Mouse (Mus musculus): ENCODE results near the gene Ror1. TPM values are rescaled to one million over a fixed set of nuclear protein-coding genes. Genes with fewer than 3 reads are reported as not detected.

Gene Ror1
- polyA plus RNA-seq, 1 experiment, result 8.9 TPM

DNA sequence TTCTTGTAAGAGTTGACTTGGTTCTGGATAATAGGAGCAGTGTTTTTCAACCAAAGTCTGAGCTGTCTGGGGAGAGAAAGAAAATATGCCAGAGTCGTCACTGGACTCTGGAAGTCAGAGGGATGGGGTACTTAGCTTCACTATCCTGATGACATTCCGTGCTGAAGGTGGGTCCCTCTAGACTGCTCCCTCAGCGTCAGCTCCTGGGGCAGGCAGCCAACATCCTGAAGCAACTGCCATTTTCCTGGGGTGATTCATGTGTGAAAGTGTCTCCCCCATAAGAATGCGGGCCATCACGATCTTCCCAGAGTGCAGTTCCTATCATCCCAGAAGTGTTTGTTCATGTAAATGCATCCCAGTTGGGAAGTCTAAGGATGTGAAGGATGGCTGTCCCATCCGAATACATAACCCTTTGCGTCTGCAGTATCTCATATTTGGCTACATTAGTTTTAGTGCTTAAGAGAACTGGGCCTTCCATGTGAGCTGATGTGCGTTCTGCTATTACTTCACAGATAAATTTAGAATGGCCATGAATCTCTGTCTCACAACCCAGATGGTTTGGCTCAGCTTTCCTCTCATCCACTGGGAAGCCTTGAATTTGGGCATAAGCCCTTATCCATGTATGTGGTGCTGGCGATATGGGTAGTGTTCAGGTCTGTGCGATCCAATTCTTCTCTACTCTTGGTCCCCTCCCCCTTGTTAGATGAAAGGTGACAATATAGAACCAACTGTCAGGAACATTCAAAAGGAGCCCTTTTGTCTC, 216.4 kb downstream of the Ror1 start:
- no peak for DNase-seq (ENCODE audit: low spot score)

DNA sequence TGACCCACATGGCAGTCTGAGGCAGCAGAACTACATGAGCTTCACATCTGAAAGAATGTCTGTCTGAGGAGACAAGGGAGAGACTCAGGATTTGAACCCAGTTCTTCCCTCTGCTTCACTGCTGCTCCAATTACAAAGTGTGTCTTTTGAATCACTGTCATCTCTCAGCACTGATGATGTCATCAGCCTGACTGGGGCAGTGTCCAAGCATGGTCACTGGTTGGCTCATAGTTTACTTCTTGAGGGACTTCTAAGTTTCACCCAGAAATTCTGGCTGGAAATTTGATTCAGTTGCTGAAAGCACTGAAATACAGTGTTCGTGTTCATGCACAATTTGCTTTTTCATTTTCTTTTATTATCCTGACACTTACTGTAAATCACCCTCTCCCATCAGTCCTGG, 219.5 kb downstream of the Ror1 start:
- DNase-seq (ENCODE audit: low spot score), result no peak

DNA sequence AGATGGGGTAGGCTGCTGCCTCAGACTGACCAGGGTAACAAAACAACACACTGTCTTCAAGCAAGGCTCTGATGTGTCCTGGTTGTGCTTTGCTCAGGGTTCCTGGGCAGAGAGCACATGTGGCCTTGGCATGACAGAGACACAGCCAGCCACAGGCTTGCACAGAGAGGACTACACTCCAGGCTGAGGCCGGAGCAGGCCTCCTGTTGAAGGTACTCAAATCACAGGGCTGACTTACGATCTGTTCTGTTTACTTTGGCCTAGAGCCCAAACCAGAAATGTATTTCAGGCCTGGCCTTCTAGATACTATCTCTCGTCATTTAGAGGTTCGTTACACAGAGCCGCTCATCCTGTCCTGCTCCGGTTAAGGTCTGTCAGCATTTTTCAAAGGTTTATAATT, 226.2 kb downstream of the Ror1 start:
- DNase-seq (ENCODE audit: low spot score), result no peak

DNA sequence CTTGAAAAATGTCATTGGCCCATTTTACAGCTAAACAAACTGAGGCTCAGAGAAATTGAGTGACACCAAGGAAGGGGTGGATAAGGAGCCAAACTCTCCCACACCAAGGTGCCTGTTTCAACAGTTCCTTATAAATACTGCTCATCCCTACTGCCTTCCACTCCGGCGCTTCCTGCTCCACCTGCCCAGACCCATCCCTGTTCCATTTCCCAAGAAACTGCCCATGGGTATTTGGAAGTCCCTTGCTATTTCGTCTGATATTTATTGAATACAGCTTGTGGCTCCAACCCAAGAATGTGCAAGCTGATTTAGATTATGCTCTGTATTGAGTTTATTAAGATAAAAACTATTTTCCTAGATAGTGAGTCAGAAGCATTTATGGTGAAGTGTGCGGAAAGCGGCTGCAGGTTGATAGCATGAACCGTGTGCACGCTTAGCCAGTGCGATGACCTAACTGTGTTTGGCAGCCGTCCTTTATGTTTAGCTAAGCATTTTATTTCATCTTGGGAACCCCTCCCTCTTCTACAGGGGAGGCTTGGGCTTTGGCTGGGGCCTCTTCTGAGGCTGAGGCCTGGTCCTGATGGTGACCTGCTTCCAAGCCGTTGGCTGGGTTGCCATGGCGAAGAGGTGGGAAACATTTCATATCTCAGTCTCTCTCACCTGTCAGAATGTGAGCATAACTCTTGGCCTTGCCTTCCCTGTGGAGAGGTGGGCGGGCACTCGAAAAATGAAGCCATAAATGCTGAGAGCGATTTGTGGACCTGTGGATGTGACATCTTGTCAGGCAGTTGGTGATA, 229.3 kb downstream of the Ror1 start:
- DNase-seq (ENCODE audit: low spot score), result no peak

DNA sequence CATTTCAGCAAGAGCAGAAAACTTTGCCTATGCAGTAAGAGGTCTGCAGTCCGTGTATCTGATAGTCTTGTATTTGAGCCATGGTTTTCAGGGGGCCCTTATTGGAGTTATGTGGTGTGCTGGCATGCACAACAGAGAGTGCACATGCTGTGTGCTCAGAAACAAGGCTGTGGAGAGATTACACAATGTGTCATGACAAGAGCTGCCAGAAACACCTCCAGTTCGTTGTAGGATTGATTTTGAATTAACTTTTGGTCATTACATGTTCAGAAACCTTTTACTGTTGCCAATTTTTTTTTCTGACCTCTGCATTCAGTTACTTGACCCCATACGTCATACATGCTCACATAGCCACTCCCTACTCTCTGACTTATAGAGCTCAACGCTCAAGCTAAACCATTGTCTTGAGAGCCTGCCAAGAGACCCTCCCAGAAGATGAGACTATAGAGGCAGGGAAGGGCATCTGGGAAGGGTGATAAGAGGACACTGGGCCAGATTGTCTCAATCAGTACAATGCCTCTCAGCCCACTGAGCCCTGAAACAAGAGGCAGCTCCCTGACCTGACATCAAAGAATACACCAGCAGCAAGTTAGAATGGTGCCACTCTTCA, 232.9 kb downstream of the Ror1 start:
- DNase-seq (ENCODE audit: low spot score), result no peak

DNA sequence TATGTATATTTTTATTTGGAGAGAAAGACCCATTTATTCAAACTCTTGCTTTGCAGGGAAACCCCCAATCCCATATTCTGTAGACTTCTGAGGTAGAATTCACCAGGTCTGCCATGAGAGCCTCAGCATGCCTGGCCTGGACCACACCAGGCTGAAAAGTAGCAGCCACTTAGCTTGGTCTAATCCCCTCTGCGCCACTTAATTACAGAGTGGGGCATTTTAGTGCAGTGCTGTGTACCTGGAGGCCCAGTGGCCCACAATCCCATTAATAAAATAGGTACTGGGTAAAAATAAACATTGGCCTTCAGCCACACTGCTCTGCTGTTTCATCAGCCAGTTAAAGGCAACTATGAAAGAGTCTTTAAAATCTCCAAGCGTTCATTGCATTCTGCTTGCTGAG, 239.6 kb downstream of the Ror1 start:
- DNase-seq (ENCODE audit: low spot score), result no peak

DNA sequence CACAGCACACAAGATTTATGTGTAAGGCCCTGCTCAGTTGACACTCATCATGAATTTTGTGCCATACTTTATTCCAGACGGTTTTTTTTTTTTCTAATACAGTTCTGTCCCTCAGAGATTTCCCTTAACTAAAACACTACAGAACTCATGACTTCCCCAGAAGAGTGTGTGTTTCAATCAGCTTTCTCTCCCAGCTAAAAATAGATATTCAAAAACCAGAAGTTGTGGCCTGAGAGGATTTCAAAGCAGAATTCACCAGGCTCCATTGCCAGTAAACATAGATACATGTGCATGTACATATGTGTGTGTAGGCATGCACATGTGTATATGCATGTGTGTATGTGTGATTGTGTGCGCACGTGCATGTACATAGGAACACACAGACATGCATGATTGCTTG, 252.2 kb downstream of the Ror1 start:
- no peak for DNase-seq (ENCODE audit: low spot score)

DNA sequence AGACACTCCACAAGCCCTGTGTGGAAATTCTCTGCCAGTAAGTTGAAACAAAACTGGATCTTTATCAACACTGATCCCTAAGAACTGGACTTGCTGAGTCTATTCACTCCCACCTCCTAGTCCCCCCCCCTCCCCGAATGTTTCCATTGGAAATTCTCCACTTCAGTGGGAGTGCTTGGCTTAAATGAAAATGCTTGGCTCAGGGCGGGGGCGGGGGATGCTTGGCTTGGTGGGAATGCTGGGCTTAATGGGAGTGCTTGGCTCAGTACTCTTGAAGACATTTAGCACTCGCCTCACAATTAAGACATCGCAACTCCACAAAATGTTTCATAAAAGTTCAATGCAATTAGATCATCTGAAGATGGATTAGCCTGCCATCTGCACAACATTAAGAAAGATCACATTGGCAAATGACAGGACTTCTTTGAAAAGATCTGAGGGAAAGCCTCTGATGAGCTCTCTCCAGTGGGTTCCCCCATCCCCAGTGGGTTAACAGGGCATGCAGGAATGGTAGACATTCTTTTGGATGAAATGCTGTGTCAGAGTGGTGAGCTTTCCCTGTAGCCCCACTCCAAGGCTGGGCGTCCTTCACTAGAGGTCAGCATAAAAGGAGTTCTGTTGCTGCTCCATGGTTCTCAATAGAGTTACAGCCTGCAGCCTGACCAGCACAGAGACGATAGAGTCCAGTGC, 254.7 kb downstream of the Ror1 start:
- no peak for DNase-seq (ENCODE audit: low spot score)

DNA sequence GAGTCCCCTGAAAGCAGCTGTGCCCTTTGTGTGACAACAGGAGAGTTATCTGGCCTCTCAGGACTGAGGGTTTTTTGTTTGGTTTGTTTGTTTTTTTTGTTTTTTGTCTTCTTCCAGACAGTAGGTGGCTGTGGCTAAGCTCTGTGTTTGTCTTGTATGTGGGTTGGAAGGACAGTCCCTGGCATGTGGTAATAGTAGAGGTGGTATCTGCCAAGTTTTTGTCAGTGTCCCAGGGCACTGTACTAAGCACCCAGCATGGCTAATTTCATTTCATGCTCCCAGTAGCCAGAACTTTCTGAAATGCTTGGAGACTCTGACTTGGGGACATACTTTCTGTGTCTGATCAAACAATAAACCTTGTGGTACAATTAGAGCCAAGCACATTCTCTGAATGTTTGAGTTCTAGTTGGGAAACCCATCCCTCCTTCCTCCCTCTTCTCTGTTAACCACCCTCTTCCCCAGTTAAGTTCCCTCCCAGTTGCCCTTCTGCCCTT, 256.3 kb downstream of the Ror1 start:
- no peak for DNase-seq (ENCODE audit: low spot score)

DNA sequence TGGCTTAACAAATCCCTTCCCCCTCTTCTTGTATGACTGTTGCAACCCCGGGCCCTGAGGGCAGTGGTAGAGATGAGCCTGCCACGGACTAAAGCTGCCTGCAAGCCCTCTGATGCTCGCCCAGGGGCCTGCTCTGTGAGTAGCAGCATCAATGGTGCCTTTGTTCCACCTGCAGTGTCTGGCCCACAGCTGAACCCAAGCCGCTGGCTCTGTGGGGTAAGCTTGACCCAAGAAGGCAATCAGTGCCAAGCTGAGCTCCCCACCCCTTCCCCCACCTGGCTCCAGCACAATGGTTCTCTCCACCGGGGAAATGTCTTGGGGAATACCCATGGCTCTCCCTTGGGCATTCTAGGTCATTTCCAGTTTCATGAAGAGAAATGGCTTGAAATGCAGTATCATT, 260.0 kb downstream of the Ror1 start:
- no peak for DNase-seq (ENCODE audit: low spot score)

DNA sequence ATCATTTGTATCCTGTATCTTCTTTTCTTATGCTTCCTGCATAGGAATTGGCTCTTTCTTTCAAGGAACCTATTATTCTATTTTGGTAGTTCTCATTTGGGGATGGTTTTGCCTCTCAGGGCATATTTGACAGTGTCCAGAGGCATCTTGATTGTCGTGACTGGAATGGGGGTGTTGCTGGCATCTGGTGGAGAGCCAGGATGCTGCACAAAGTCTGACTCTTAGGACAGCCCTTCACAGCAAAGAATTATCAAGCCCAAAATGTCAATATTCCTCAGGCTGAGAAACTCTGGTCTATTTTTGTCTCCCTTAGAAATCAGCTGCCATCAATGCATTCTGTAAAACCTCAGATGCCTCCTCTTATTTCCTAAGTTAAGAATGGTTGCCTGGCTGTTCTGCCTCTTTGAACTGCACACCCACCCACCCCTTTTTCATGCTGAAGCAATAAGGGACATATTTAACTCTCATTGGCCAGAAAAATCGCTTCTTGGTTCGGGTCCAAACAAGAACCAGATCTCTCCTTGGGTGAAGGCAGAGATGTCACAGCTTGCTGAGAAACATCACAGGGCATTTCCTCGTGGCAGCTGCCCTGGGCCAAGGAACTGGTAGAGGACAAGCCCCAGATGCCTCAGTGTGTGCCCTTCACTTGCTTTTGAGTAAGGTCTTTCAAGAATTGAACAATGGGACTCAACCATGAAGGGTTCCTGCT, 262.4 kb downstream of the Ror1 start:
- DNase-seq (ENCODE audit: low spot score), result no peak

DNA sequence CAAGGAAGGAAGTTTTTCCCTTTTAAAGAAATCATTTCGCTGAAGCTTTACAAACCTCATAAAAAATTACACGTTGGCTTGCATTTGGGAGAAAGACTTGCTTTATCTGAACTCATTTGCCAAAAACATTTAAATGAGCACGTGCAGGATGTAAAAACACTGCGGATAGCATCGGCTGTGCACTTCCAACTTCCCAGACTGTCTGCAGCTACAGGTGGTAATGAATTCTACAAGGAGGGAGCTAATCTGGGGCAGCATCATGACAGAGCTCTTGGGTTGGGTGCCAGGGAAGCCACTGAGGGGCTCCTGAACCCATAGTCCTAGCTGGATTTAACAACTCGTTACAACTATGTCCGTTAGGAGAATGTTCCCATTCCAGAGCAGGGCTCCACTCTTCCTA, 268.1 kb downstream of the Ror1 start:
- no peak for DNase-seq (ENCODE audit: low spot score)

DNA sequence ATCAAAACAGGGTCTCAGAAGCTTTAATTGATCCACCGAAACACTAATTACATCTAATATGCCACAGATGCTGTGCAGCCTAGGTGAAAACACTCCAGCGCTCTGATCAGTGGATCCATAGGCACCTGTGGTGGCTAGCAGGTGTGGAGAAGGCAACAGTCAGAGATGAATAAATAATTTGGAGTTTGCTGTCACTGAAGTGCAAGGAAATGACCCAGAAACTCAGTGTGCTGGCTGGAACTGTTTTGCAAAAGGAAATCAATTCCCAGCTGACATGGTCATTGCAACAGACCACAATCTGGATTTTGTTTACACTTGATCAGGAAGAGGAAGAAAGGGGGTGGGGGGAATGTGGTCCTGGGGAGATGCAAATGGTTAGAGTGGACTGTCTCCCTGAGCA, 273.1 kb downstream of the Ror1 start:
- DNase-seq (ENCODE audit: low spot score), result no peak

DNA sequence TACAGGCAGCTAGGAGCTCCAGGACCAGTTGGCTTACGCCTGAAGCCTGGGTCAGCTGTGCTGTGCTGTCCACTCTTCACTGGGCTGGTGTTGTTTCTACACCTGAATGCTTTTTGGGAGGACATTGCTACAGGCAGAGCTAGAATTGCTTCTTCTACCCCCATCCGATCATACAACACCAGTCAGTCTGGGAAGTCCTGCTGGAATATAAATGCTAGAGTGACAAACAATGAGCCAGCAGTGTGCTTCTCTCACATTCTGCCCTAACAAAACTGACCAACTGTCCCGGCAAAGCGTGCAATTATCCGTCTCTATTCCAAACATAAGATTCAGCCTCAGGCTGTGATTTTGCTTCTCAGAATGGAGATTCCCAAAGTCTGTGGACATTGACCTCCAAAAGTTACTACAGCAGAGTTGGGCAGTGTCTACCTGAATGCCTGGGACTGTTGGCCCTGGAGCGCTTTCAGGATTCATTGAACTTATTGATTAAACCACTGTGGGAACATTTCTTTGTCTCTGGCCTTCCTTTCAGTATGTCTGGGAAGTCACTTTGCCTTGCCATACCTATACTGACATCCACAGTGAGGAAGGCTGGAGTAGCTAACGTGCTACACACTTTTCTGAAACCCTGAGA, 274.1 kb downstream of the Ror1 start:
- no peak for DNase-seq (ENCODE audit: low spot score)

DNA sequence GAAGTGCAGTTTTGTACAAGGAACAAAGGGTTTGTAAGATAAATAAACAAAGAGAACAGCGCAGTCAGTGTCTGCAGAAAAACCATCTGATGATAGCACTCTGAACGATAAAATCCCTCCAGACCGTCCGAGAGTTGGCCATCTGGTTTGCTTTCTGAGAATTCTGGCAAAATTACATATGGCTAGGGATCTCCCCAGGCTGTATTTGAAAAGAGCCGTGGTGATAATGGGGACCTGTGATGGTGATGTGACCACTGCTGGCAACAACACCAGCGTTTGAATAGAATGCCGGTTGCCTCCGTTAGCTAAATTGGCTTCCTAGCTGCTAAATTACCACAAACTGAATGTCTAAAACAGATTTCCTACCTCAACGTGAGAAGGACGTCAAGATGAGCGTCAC, 277.2 kb downstream of the Ror1 start:
- no peak for DNase-seq (ENCODE audit: low spot score)

DNA sequence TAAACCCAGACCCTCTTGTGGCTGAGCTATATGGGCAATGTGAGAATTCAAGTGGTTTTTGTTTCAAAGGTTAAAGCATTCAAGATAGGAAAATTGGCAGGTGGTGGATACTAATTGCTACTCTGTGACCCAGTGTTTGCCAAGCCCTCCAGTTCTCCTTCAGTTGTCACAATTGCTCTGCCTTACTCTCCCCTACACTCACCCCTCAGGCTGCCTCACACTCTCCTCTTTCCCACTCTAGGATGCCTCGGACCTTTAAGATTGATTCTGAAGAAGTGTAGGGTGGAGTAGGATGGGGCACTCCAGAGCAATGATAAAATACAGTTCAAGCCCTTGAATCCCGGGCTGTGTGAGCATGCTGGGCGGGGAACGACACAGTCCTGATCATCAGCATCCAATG, 278.2 kb downstream of the Ror1 start:
- DNase-seq (ENCODE audit: low spot score), result no peak

DNA sequence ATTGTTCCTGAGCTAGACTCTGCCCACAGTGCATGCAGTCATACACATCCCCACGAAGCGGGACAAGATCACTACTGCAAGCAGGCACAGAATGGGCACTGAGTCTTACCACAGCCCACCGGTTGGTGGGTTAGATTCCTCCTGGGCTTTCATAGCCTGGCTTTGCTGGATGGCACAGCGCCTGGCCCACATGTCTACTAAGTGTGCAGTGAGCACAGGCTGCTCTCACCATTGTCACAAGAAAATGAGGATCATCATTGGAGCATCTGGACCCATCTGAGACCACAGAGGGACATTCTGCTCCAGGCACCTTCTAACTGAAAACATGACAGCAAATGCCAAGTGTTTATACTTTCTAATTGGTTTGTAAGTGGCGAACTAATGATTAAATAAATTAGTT, 279.7 kb downstream of the Ror1 start:
- no peak for DNase-seq (ENCODE audit: low spot score)

DNA sequence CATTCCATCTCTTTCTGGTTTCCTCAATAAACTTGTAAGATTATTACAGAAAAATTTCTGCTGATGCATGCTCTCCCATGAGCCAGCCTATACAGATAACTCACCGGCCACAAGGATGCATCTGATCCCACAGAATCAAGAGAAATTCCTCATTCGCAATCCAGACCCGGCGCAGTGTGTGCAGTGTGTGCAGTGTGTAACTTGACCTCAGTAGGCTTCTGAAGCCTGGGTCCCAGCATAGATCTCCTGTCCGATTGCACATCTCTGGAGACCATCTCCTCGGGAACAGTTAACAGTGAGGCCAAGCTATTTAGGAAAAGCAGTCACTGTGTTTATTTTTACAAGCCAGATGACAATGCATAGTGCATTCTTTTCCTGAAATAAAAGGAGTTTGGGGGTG, 280.6 kb downstream of the Ror1 start:
- DNase-seq (ENCODE audit: low spot score), result no peak

DNA sequence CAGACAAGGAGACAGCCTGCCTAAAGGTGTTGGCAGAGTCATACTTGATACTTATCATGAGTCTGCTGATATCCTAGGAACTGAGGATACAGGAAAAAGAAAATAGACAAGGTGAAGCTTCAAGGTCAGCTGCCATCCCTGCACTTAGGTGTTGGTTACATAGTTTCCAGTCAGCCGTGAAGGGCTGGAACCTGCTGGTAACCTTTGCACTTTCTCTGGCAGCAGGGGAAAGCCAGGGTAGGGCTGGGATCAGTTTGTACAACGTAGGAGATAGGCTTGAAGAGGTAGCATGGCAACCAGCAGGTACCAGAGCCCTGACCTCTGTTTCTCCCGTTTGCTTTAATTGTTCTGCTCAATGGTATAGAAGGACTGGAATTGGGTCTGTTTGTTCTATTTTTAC, 281.6 kb downstream of the Ror1 start:
- no peak for DNase-seq (ENCODE audit: low spot score)

DNA sequence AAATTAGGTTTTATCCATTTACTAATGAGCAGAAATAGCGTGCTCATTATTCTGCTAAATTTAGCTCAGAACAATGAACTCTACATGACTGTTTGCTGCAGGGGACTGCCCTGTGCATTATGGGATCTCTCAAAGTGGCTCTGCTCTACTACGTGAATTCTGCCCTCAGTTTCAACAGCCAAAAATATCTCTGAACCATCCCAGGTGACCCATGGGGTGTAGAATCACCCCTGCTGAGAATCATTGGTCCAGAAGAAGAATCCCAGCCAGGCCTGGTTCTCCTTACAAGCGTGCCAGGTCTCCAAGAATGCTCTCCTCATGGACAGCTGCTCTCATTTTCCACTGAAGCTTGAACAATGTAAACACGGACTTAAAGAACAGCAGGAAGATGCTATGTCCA, 282.4 kb downstream of the Ror1 start:
- DNase-seq (ENCODE audit: low spot score), result no peak

DNA sequence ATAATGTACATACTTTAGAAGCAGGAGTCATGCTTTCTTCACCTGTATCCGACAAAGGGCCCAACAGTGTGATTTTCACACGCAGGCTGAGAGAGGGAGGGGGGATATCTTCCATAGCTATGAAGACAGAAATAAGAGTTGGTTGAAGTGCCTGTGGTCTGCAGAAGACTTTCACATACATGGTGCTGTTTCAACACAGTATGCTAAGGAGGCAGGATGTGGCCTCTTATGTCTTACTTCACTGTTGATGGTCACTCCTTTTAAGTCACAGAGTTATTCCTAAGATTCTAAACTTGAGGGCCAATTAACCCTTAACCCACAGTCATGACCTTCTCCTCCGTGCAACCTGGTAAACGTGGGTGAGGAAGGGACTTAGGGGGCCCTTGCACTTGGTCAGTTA, 286.2 kb downstream of the Ror1 start:
- DNase-seq (ENCODE audit: low spot score), result no peak
